Mouse (Mus musculus) spleen, adult 2 months (tissue): ENCODE measurements around the gene 9230112D13Rik. TPM values are rescaled to one million over a fixed set of nuclear protein-coding genes. Genes with fewer than 3 reads are reported as not detected.

Source experiments
- DNase-seq, 2 experiments: peaks; one replicate each; pipeline versions ENCODE4 v3.0.0 to v3.0.0-alpha.2; 2012 to 2021; ENCODE audit warnings: low spot score in 2 of 2, low read depth in 1 of 2
- H3K27ac ChIP-seq: fragments of 200-500 bp; 2 replicates; pipeline ENCODE4 v1.5.1; 2012; ENCODE audit warnings: low read length, inconsistent platforms; ENCODE audit not compliant: insufficient read depth
- H3K27me3 ChIP-seq: fragments of 200-500 bp; 2 replicates; pipeline ENCODE4 v1.6.1; 2012; ENCODE audit warnings: mild to moderate bottlenecking, moderate library complexity, low read length, inconsistent platforms; ENCODE audit not compliant: control insufficient read depth, insufficient read depth
- H3K36me3 ChIP-seq: fragments of 200-500 bp; 2 replicates; pipeline ENCODE4 v1.6.1; 2012; ENCODE audit warnings: mild to moderate bottlenecking, low read length, inconsistent platforms; ENCODE audit not compliant: control insufficient read depth, insufficient read depth
- H3K4me1 ChIP-seq: fragments of 200-500 bp; 2 replicates; pipeline ENCODE4 v1.6.1; 2011; ENCODE audit warnings: inconsistent platforms; ENCODE audit not compliant: control insufficient read depth, insufficient read depth, insufficient read length
- H3K4me3 ChIP-seq: fragments of 200-500 bp; 2 replicates; pipeline ENCODE4 v1.5.1; 2011; ENCODE audit warnings: mild to moderate bottlenecking, inconsistent platforms; ENCODE audit not compliant: insufficient read depth, insufficient read length; ENCODE audit errors: extremely low read depth
- CTCF ChIP-seq: fragments of 200-500 bp; IDR thresholded peaks from 2 replicates; pipeline ENCODE4 v1.5.1; 2011; ENCODE audit warnings: mild to moderate bottlenecking, inconsistent platforms; ENCODE audit not compliant: insufficient read depth, insufficient read length, insufficient replicate concordance; ENCODE audit errors: extremely low read depth
- POLR2A ChIP-seq: fragments of 200-500 bp; IDR thresholded peaks from 2 replicates; pipeline ENCODE4 v1.6.1; 2011; ENCODE audit warnings: low read depth, low read length, inconsistent platforms
- WGBS: fragments of 180-500 bp; shearing (Covaris S2); methylation state at CpG from one replicate; pipeline ENCODE4 v1.1.7; 2018; 5-methylcytosine and 5-hydroxymethylcytosine counted together
- polyA plus RNA-seq: library from polyadenylated mRNA; depleted of rRNA; stranded (reverse); fragments of >200 nt; gene quantifications from 2 replicates; pipeline ENCODE4 v1.2.3, GENCODE M21; 2012; rRNA removed

9230112D13Rik gene
- polyA plus RNA-seq, 1 experiment = not detected

- no peak for TF ChIP-seq POLR2A
- no peak for TF ChIP-seq CTCF
- H3K4me1 ChIP-seq = no peaks in the 10 kb centered on the region
- no peak for DNase-seq
- no peak overlapping the region for H3K27ac ChIP-seq
- no peaks in the 10 kb centered on the region; the same call in 1 of the 2 replicates for H3K27me3 ChIP-seq
- H3K4me3 ChIP-seq = no peak overlapping the region
- no peaks in the 10 kb centered on the region for H3K36me3 ChIP-seq
- WGBS = 73% methylated on average over 2 of the region's 2 CpGs
Measured at GRCm38 (mm10) chr14:34492688-34493087, 29.9 kb downstream of the 9230112D13Rik start.

DNA sequence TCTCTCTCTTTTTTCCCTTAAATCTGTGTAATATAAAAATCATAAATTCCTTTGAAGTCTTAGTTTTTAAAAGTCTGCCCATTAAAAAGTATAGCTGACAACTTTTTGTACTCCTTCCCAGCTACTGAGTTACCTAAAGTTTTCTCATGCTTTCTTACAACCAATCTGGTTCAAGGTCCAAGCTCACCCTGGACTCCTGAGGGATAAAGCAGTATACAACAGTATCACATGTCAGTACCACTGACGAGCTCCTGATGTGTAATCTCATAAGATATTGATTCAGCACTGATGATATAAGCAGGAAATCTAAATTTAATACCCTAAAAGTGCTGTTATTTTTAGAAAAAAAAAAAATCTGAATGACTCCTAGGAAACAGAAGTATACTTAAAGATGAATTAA lies 31.6 kb downstream of the 9230112D13Rik start:
- H3K27ac ChIP-seq = no peak overlapping the region
- 75% methylated on average over 1 of the region's 1 CpGs for WGBS
- TF ChIP-seq POLR2A (no peak), CTCF (no peak)
- no peaks in the 10 kb centered on the region for H3K4me1 ChIP-seq
- no peak for DNase-seq
- H3K27me3 ChIP-seq = no peaks in the 10 kb centered on the region; the same call in 1 of the 2 replicates
- H3K36me3 ChIP-seq = no peaks in the 10 kb centered on the region
- no peak overlapping the region for H3K4me3 ChIP-seq

DNA sequence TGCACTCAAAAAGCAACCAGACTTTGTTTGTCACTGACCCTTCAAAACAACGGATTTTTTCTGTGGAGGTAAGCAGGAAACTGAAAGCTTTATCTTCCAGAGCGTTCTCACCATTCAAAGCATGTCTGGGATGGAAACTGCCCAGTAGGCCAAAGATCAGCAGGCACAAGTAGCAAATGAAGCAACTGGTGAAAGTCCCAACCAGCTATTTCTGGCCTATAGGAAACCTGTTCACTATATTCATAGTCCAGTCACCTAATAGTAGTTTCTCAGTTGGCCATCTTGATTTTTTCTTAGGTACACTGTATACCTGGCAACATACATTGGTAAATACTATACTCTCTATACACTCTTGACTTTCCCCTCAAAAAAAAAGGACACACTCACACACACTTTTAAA lies 32.7 kb downstream of the 9230112D13Rik start:
- Histone ChIP-seq H3K4me3 (no peak overlapping the region), H3K36me3 (no peaks in the 10 kb centered on the region), H3K4me1 (no peaks in the 10 kb centered on the region), H3K27me3 (no peaks in the 10 kb centered on the region; the same call in 1 of the 2 replicates), H3K27ac (no peak overlapping the region)
- TF ChIP-seq POLR2A = no peak
- TF ChIP-seq CTCF = no peak
- DNase-seq = no peak
- 75% methylated on average over 2 of the region's 2 CpGs for WGBS

DNA sequence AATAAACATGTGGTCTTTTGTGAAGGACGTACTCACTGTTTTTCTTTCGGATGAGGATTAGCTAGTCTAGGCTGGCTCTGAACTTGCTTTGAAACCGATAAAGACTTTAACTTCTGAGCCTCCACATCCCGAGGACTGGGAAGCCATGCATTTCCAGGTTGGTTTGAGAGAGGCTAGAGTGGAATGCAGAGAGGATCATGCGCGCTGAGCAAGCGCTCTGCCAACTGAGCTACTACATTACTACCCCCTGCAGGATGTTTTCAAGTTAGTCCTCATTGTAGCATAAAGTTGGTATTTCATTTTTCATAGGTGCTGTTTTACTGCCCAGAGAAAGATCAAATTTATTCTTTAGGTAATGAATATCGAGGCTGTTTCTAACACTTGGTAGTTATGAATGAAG lies 36.4 kb downstream of the 9230112D13Rik start:
- no peak overlapping the region for H3K27ac ChIP-seq

DNA sequence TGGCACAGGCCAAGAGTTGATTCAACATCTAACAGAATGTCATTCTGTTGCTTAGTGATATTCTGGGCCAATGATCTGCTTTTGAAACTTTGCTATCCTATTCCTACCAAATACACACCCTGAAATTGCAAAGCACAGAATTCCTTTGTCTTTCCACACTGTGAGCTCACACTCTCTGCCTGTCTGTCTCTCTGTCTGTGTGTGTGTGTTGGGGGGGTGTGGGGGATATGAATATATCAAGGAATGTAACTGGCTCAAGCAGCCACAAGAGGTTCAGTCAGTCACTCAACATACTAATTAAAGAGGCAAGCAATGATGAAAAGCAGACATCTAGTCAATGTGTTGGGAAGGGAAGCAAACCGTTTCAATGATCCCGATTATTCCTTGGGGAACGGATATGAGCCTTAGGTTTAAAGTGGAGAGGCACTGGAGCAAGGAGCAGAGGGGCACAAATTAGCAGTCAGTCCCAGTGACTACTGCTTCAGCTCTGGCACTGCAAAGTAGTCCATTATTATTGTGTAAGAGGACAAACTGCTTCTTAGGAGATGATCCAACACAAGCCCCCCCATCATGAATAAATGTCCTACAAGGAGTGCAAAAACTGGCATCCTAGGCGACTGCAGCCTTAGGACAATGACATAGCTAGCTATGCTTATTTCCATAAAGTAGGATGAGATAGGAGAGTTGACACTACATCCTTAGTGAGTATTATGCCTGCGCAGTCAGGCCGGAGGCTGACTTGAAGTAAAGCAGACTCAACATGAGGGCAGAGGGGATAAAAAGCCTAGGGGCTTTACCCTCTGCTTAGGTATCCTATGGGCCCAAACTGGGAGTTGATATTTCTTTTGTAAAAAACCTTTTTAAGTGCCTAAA lies 38.9 kb downstream of the 9230112D13Rik start:
- no peaks in the 10 kb centered on the region for H3K4me1 ChIP-seq
- H3K27ac ChIP-seq = no peak overlapping the region
- H3K27me3 ChIP-seq = no peaks in the 10 kb centered on the region
- H3K36me3 ChIP-seq = no peaks in the 10 kb centered on the region
- TF ChIP-seq CTCF (no peak), POLR2A (no peak)
- WGBS = 91% methylated on average over 6 of the region's 6 CpGs
- DNase-seq = no peak
- no peak overlapping the region for H3K4me3 ChIP-seq

More for the DNA sequence above, 36.4 kb downstream of the 9230112D13Rik start:
- Histone ChIP-seq H3K4me1 (no peaks in the 10 kb centered on the region), H3K4me3 (no peak overlapping the region), H3K36me3 (no peaks in the 10 kb centered on the region), H3K27me3 (no peaks in the 10 kb centered on the region)
- DNase-seq = no peak
- no peak for TF ChIP-seq POLR2A
- no peak for TF ChIP-seq CTCF
- WGBS = 81% methylated on average over 8 of the region's 8 CpGs

GRCm38 (mm10) chr14:34471591-34471990 lies 51.0 kb downstream of the 9230112D13Rik start:
- Histone ChIP-seq H3K27me3 (no peaks in the 10 kb centered on the region; the same call in 1 of the 2 replicates), H3K36me3 (no peaks in the 10 kb centered on the region), H3K4me3 (no peak overlapping the region), H3K27ac (no peak overlapping the region), H3K4me1 (no peaks in the 10 kb centered on the region)
- no peak for DNase-seq
- TF ChIP-seq POLR2A (no peak), CTCF (no peak)

GRCm38 (mm10) chr14:34466291-34466690 lies 56.3 kb downstream of the 9230112D13Rik start:
- no peak for DNase-seq
- Histone ChIP-seq H3K4me3 (no peak overlapping the region), H3K4me1 (no peaks in the 10 kb centered on the region), H3K27me3 (no peaks in the 10 kb centered on the region), H3K36me3 (no peaks in the 10 kb centered on the region), H3K27ac (no peak overlapping the region)
- 79% methylated on average over 3 of the region's 3 CpGs for WGBS
- no peak for TF ChIP-seq POLR2A

Other genes starting within 250 kb of the 9230112D13Rik start
- gene Shld2, start 212.3 kb downstream of the 9230112D13Rik start, polyA plus RNA-seq = 2.4 and 3.3 TPM in 2 replicates
- gene Glud1, start 212.1 kb downstream of the 9230112D13Rik start, polyA plus RNA-seq = 47.7 and 60.1 TPM in 2 replicates
- not detected in 2 replicates for gene Fam25c, start 167.4 kb downstream of the 9230112D13Rik start, polyA plus RNA-seq
- gene Sncg, start 148.0 kb downstream of the 9230112D13Rik start, polyA plus RNA-seq = 1.6 and 2.1 TPM in 2 replicates
- gene Mmrn2, start 147.3 kb downstream of the 9230112D13Rik start, polyA plus RNA-seq = 8.4 and 8.9 TPM in 2 replicates
- 0.89 and 1.0 TPM in 2 replicates for gene Bmpr1a, start 19.5 kb downstream of the 9230112D13Rik start, polyA plus RNA-seq
- 0.74 and 0.86 TPM in 2 replicates for gene Ldb3, start 65.9 kb upstream of the 9230112D13Rik start, polyA plus RNA-seq
- not detected in 2 replicates for gene Opn4, start 77.3 kb upstream of the 9230112D13Rik start, polyA plus RNA-seq
- gene Wapl, start 151.1 kb upstream of the 9230112D13Rik start, polyA plus RNA-seq = 4.5 and 7.1 TPM in 2 replicates